Mouse (Mus musculus) liver, embryonic 15.5 days (tissue): Measurements from ENCODE around the gene Rnd1. TPM values are rescaled to one million over a fixed set of nuclear protein-coding genes. Genes with fewer than 3 reads are reported as not detected.

Experiments
- ATAC-seq: fragments of 200-750 bp; cut with Nextera tagmentation; 2 replicates; pipeline ENCODE4 v1.8.0; 2017; ENCODE audit warnings: moderate number of reproducible peaks, mild to moderate bottlenecking, moderate library complexity; ENCODE audit not compliant: insufficient read depth
- H3K27ac ChIP-seq: fragments of 300-500 bp; sonication (generic); replicated peaks from 2 replicates; pipeline ENCODE4 v1.5.1; 2015; ENCODE audit warnings: mild to moderate bottlenecking, inconsistent platforms
- H3K27me3 ChIP-seq: fragments of 300-500 bp; sonication (generic); 2 replicates; pipeline ENCODE4 v1.6.1; 2015; ENCODE audit warnings: mild to moderate bottlenecking, inconsistent platforms
- H3K36me3 ChIP-seq: fragments of 300-500 bp; sonication (generic); replicated peaks from 2 replicates; pipeline ENCODE4 v1.6.1; 2015; ENCODE audit warnings: moderate library complexity, mild to moderate bottlenecking, inconsistent platforms
- H3K4me1 ChIP-seq: fragments of 300-500 bp; sonication (generic); replicated peaks from 2 replicates; pipeline ENCODE4 v1.6.1; 2015; ENCODE audit warnings: inconsistent platforms
- H3K4me2 ChIP-seq: fragments of 300-500 bp; sonication (generic); 2 replicates; pipeline ENCODE4 v1.6.1; 2015; ENCODE audit warnings: moderate library complexity, mild to moderate bottlenecking, inconsistent platforms
- H3K4me3 ChIP-seq: fragments of 300-500 bp; sonication (generic); replicated peaks from 2 replicates; pipeline ENCODE4 v1.5.1; 2015; ENCODE audit warnings: mild to moderate bottlenecking, inconsistent platforms
- H3K9ac ChIP-seq: fragments of 300-500 bp; sonication (generic); 2 replicates; pipeline ENCODE4 v1.6.1; 2015; ENCODE audit warnings: moderate library complexity, mild to moderate bottlenecking, inconsistent platforms
- H3K9me3 ChIP-seq: fragments of 300-500 bp; sonication (generic); replicated peaks from 2 replicates; pipeline ENCODE4 v1.6.1; 2016; ENCODE audit warnings: inconsistent platforms
- WGBS: fragments of 180-500 bp; shearing (Covaris S2); methylation state at CpG from one replicate; pipeline ENCODE4 v1.1.7; 2015; ENCODE audit warnings: mixed read lengths; ENCODE audit not compliant: insufficient replicate concordance; 5-methylcytosine and 5-hydroxymethylcytosine counted together
- polyA plus RNA-seq: library from polyadenylated mRNA; unstranded; fragments of >200 nt; fragmentation: Nextera tagmentation; extraction: Ambion mirVana; gene quantifications from 2 replicates; pipeline ENCODE4 v1.2.1, GENCODE M21; 2015

Rnd1 gene
- polyA plus RNA-seq, 1 experiment from 2014 or later = 0.89 TPM

GRCm38 (mm10) chr15:98677977-98678376, 716 bp upstream of the Rnd1 start:
- peaks cover 75% of the 10 kb centered on the region for H3K27me3 ChIP-seq
- H3K4me1 ChIP-seq = peaks cover 18% of the 10 kb centered on the region
- H3K4me2 ChIP-seq = no peak overlapping the region

GRCm38 (mm10) chr15:98676471-98676870, 790 bp downstream of the Rnd1 start:
- Histone ChIP-seq H3K27me3 (peaks cover 76% of the 10 kb centered on the region), H3K27ac (no peak overlapping the region), H3K4me3 (peak overlapping the region; percentile 44), H3K36me3 (no peaks in the 10 kb centered on the region), H3K9me3 (no peaks in the 10 kb centered on the region), H3K4me2 (peak overlapping the region; percentile 68), H3K9ac (no peak overlapping the region), H3K4me1 (peaks cover 16% of the 10 kb centered on the region)
- ATAC-seq = no peak
- WGBS = 5% methylated on average over 9 of the region's 9 CpGs

More at GRCm38 (mm10) chr15:98677977-98678376, 716 bp upstream of the Rnd1 start:
- no peaks in the 10 kb centered on the region for H3K36me3 ChIP-seq
- H3K9me3 ChIP-seq = no peaks in the 10 kb centered on the region
- no peak overlapping the region for H3K27ac ChIP-seq
- WGBS = 54% methylated on average over 7 of the region's 7 CpGs
- no peak overlapping the region for H3K4me3 ChIP-seq
- ATAC-seq = no peak
- H3K9ac ChIP-seq = no peak overlapping the region

GRCm38 (mm10) chr15:98675634-98676250, 1.5 kb downstream of the Rnd1 start:
- ATAC-seq = no peak
- Histone ChIP-seq H3K4me3 (no peak overlapping the region), H3K36me3 (no peaks in the 10 kb centered on the region), H3K27ac (no peak overlapping the region), H3K4me1 (peaks cover 16% of the 10 kb centered on the region), H3K9me3 (no peaks in the 10 kb centered on the region), H3K27me3 (peaks cover 76% of the 10 kb centered on the region), H3K9ac (no peak overlapping the region), H3K4me2 (no peak overlapping the region; the same call in 1 of the 2 replicates)
- 10% methylated on average over 14 of the region's 14 CpGs for WGBS

- peaks cover 16% of the 10 kb centered on the region for H3K4me1 ChIP-seq
- H3K27me3 ChIP-seq = peaks cover 82% of the 10 kb centered on the region
- H3K9me3 ChIP-seq = no peaks in the 10 kb centered on the region
- no peak for ATAC-seq
- no peaks in the 10 kb centered on the region for H3K36me3 ChIP-seq
- H3K4me2 ChIP-seq = no peak overlapping the region
- WGBS = 25% methylated on average over 11 of the region's 11 CpGs
- no peak overlapping the region for H3K4me3 ChIP-seq
- H3K27ac ChIP-seq = no peak overlapping the region
- no peak overlapping the region for H3K9ac ChIP-seq
These were observed 2.2 kb downstream of the Rnd1 start for GRCm38 (mm10) chr15:98674994-98675545.

- no peak overlapping the region for H3K4me2 ChIP-seq
- WGBS = 21% methylated on average over 7 of the region's 7 CpGs
- H3K27ac ChIP-seq = no peak overlapping the region
- no peak for ATAC-seq
- H3K36me3 ChIP-seq = no peaks in the 10 kb centered on the region
- peaks cover 16% of the 10 kb centered on the region for H3K4me1 ChIP-seq
- no peak overlapping the region for H3K4me3 ChIP-seq
- H3K27me3 ChIP-seq = peaks cover 81% of the 10 kb centered on the region
- H3K9ac ChIP-seq = no peak overlapping the region
- H3K9me3 ChIP-seq = no peaks in the 10 kb centered on the region
These were observed 2.8 kb downstream of the Rnd1 start for GRCm38 (mm10) chr15:98674284-98674993.

GRCm38 (mm10) chr15:98673732-98674131, 3.5 kb downstream of the Rnd1 start:
- H3K27me3 ChIP-seq = peaks cover 74% of the 10 kb centered on the region
- no peak overlapping the region for H3K4me3 ChIP-seq
- H3K4me2 ChIP-seq = no peak overlapping the region
- no peak overlapping the region for H3K9ac ChIP-seq
- ATAC-seq = no peak
- H3K4me1 ChIP-seq = peaks cover 16% of the 10 kb centered on the region
- WGBS = 62% methylated on average over 7 of the region's 7 CpGs
- no peak overlapping the region for H3K27ac ChIP-seq
- H3K36me3 ChIP-seq = no peaks in the 10 kb centered on the region
- H3K9me3 ChIP-seq = no peaks in the 10 kb centered on the region

- Histone ChIP-seq H3K36me3 (no peaks in the 10 kb centered on the region), H3K4me1 (peaks cover 12% of the 10 kb centered on the region), H3K27ac (no peak overlapping the region), H3K4me3 (no peak overlapping the region), H3K9ac (no peak overlapping the region), H3K27me3 (peaks cover 64% of the 10 kb centered on the region), H3K4me2 (no peak overlapping the region), H3K9me3 (no peaks in the 10 kb centered on the region)
- no peak for ATAC-seq
- 46% methylated on average over 4 of the region's 4 CpGs for WGBS
These were observed 4.7 kb downstream of the Rnd1 start for GRCm38 (mm10) chr15:98672592-98672991.

GRCm38 (mm10) chr15:98664042-98664907, 13.0 kb downstream of the Rnd1 start:
- peaks cover 7% of the 10 kb centered on the region; the same call in 1 of the 2 replicates for H3K36me3 ChIP-seq
- no peaks in the 10 kb centered on the region for H3K27me3 ChIP-seq
- no peak overlapping the region for H3K27ac ChIP-seq
- WGBS = 63% methylated on average over 11 of the region's 11 CpGs
- no peak for ATAC-seq
- peaks cover 16% of the 10 kb centered on the region for H3K4me1 ChIP-seq
- H3K9ac ChIP-seq = no peak overlapping the region
- H3K4me3 ChIP-seq = no peak overlapping the region
- no peaks in the 10 kb centered on the region for H3K9me3 ChIP-seq
- H3K4me2 ChIP-seq = no peak overlapping the region

- H3K4me2 ChIP-seq = peak within 1 kb of the TSS; percentile 75
- H3K27me3 ChIP-seq = no peaks in the 10 kb centered on the region
- peak; percentile 95 for ATAC-seq
- peak within 1 kb of the TSS; percentile 79 for H3K4me3 ChIP-seq
- H3K9ac ChIP-seq = peak within 1 kb of the TSS; percentile 84
- peak within 1 kb of the TSS; percentile 88 for H3K27ac ChIP-seq
- H3K36me3 ChIP-seq = peaks cover 22% of the 10 kb centered on the region
- H3K4me1 ChIP-seq = peaks cover 16% of the 10 kb centered on the region
- 3% methylated on average over 48 of the region's 48 CpGs for WGBS
- no peaks in the 10 kb centered on the region for H3K9me3 ChIP-seq
These were observed 14.4 kb downstream of the Rnd1 start, which contains the start of gene Ddx23 for GRCm38 (mm10) chr15:98662567-98663545. TSS of gene Ddx23 (minus strand) at chr15:98662894.

- H3K9me3 ChIP-seq = no peaks in the 10 kb centered on the region
- peak; percentile 38 for ATAC-seq
- peak overlapping the region; percentile 79 for H3K4me3 ChIP-seq
- peaks cover 28% of the 10 kb centered on the region for H3K36me3 ChIP-seq
- peaks cover 16% of the 10 kb centered on the region for H3K4me1 ChIP-seq
- peak overlapping the region; percentile 75 for H3K4me2 ChIP-seq
- WGBS = under 1% methylated on average over 14 of the region's 14 CpGs
- no peaks in the 10 kb centered on the region for H3K27me3 ChIP-seq
- peak overlapping the region; percentile 88 for H3K27ac ChIP-seq
- peak overlapping the region; percentile 84 for H3K9ac ChIP-seq
These were observed 15.1 kb downstream of the Rnd1 start for GRCm38 (mm10) chr15:98662198-98662566.
